Mouse (Mus musculus): ENCODE data around the gene Rims1.

The Rims1 gene

GRCm38 (mm10) chr1:22579470-22579869, 226.3 kb downstream of the Rims1 start:
- DNase-seq = no peak

DNA sequence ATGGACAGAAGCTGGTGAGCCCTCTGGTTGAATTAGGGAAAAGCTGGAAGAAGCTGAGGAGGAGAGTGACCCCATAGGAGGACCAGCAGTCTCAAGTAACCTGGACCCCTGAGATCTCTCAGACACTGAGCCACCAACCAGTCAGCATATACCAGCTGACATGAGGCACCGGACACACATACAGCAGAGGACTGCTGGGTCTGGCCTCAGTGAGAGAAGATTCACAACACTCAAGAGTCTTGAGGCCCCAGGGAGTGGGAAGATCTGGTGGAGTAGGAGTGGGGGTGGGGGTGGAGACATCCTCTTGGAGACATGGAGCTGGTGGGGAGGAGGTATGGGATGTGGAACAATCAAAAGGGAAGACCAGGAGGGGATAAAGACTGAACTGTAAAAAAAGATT, 233.1 kb downstream of the Rims1 start:
- DNase-seq = no peak

DNA sequence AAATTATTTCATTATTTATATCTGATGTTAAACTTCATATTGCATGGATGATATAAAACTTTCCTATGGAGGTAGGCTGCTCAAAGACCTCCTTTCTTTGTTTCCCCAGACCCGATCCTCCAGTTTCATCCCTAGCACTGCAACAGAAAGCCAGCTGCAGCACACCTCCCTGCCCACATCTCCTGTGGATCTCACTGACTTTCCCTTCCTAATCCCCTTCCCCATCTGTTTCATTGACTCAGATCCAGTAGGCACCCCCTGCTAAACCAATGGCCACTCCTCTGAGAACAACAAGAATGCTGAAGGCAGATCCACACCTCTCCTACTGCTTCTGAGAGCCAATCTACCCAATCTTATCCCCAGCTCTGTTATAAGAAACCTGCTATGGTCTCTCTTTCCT, 259.5 kb downstream of the Rims1 start:
- no peak for DNase-seq

DNA sequence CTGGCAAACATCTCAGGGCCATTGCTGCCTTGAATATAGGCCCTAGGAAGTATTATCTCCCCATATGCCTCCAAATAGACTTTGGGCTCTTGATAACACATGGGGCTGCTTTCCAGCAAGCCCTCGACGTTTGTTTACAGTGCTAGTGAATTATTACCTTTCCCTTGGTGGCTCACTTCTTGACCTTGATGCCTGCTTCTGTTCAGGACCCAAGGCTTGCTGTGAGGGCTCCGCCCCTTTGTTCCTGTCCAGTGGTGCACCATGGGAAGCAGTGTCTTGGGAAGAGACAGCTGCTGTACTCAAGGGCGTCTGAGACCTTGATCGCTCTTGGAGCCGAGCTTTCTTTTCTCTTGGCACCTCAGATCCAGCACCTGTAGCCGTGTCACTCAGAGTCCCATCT, 267.7 kb downstream of the Rims1 start:
- DNase-seq = no peak

DNA sequence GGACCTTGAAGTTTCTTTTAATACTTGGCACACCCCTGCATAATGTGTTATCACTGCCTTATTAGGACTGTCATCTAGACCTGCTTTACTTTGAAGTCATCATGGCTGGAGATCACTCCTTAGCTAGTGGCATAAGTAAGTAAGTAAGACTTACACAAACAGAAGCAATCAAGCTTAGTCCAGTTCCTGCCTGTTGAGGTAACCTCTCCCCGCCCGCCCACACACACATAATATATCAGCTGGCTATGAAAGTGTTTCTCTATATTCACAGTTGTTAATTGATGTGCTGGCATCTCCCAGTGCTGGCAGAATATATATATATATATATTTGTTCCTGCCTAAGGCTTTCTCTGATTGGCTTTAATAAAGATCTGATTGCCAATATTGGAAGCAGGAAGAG, 269.0 kb downstream of the Rims1 start:
- DNase-seq = no peak

DNA sequence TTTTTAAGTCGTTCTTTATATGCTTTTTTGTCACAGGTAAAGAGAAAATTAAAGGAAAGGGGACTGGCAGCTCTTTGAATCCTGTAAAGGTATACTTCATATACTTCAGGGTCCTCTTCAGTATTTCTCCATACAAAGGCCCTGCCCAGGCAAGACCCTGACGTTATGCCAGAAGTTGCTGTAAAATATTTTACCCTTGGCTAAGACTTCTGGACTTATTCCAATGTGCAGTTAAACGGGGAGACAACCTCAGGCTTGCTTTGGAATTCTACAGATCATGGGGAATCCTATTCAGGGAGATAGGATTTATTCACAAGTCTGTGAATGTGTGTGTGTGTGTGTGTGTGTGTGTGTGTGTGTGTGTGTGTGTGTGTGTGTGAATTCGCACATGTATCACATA, 270.7 kb downstream of the Rims1 start:
- DNase-seq = no peak

DNA sequence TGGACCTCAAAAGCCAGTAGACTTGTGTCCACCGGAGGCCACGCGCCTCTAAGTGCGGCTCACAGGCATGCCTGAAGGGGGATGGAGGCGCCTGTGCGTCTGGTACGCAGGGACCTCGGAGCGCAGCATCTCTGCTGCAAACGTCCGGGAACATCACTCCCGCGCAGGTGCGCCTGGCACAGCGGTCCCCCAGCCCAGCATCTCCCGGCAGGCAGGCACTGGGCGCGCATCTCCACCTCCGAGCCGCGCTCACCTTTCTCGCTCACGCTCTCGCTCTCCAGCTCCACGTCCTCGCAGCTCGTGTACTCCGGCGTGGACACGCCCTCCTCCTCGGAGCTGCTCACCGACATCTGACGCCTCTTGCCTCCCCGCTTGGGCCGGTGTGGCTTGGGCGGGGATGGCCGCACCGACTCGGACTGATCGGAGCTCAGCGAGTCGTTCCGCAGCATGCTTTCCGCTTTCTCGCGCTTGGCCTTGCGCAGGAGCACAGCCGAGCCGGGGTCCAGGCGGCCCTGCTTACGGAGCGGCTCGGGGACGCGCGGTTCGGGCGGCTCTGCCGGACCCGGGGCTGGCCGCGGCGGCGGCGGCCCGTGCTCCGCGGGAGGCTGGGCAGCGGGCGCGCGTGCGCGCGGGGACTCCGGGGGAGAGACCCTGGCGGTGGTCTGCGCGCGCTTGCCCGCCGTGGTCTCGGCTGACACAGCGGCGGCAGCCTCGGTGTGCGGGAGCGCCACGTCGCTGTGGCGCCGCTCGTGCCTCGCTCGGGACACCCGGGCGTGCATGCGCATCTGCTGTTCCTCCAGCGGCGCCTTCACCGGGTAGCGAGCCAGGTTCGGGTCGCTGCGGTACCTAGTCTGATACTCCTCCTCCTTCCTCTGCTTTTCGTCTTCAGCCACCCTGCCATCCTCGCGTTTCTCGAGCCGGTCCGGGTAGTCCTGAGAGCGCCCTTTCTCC, 272.4 kb downstream of the Rims1 start:
- DNase-seq = peak; percentile 2

GRCm38 (mm10) chr1:22515103-22515502, 290.7 kb downstream of the Rims1 start:
- no peak for DNase-seq

DNA sequence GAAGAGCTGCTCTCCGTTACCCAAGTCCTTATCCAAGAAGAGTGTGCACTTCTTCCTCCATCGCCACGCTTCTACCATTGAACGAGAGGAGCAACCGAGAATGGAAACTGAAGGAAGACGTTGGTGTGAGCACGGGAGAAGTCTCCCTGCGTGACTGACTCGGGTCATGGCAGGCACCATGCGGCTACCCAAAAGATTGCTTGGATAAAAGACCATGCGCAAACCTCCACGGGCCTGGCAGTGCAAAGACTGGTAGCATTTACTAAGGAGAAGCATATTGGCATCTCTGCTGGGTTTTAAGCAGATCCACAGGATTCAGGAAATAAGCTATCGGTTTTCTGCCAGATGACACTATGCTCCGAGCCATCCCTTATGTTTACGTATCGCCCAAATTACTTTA, 293.4 kb downstream of the Rims1 start:
- no peak for DNase-seq

GRCm38 (mm10) chr1:22511614-22512013, 294.2 kb downstream of the Rims1 start:
- DNase-seq = no peak

DNA sequence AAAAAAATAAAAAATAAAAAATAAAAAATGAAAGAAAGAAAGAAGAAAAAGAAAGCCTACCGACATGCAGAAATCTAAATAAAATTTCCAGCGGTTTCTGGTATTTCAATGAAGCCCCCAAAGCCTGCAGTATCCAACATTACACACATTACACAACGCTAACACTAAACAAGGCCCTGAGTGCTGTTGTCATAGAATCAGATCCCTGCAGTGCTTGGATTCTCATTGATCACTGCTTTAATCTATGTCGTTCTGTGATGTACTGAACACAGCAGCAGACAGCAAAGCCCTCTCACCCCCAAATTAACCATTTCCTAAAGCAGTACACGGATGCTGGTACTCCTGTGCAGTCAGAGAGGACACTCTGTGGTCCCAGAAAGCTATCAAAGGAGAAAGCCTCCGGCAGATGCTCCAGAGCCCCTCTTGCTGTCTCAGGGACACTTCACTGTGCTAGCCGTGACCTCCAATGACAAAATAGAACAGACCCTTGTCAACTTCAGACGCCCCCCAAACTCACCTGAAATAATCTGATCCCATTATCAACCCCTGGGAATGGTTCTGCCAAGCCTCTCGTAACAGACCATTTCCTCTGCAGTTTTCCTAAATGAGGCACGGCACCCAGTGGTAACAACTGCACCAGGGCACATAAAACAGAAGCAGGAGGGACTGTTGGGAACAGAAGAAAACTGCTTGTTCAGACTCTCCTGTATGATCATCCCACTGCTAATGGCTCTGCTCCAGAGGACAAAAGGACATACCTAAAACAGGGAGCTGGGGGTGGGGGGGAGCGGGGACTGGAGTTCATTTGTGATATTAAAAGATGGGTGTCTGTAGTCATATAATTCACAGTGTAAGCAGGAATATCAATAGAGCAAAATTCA, 296.8 kb downstream of the Rims1 start:
- no peak for DNase-seq

DNA sequence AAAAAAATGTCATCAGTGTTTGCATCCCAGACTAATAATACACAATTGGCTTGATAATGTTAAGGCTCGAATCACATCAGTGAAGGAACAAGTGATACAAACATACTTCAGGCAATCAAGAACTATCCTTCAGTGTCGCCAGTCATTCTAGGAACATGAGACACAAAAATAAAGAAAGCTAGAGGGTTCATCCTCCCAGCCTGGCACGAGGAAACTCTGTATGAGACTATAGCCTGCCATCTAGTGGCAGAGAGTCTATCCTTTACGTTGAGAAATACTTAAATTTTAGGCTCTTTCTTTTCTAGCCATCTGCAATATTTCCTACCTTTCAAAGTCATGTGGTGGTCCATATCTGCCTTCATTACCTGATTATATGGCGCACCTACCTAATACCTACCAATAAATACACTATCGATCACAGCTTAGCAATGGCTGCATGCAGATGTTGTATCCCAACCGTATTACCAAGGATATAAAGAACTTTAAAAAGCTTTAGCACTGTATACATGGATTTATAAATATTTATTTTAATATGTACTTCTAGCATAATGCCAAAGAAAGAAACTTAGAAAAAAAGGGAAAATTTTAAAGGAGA, 318.4 kb downstream of the Rims1 start:
- DNase-seq = no peak

- no peak for DNase-seq
Observed at GRCm38 (mm10) chr1:22476220-22476619, 329.6 kb downstream of the Rims1 start.

- no peak for DNase-seq
Observed at GRCm38 (mm10) chr1:22467033-22467432, 338.8 kb downstream of the Rims1 start.

- no peak for DNase-seq
Observed at GRCm38 (mm10) chr1:22466597-22466996, 339.2 kb downstream of the Rims1 start.

DNA sequence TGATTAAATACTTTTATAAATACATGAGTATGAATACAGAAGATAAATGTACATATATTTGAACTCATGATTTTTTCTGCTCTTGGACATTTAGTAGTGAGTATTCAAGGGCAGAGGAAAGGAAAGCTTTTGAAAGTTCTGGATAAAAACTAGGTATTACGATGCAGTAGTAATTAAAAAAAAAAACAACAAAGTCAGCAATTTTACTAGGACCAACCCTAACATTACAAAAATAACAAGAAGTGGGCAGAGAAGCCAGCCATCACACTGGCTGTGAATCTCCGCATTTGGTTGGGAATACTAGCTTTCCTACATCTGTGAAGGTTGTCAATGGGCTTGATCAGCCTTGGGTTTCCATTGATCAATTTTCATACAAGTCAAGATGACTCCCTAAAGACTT, 381.8 kb downstream of the Rims1 start:
- no peak for DNase-seq

- no peak for DNase-seq
Observed at GRCm38 (mm10) chr1:22422102-22422501, 383.7 kb downstream of the Rims1 start.

GRCm38 (mm10) chr1:22410173-22410572, 395.6 kb downstream of the Rims1 start:
- DNase-seq = no peak

DNA sequence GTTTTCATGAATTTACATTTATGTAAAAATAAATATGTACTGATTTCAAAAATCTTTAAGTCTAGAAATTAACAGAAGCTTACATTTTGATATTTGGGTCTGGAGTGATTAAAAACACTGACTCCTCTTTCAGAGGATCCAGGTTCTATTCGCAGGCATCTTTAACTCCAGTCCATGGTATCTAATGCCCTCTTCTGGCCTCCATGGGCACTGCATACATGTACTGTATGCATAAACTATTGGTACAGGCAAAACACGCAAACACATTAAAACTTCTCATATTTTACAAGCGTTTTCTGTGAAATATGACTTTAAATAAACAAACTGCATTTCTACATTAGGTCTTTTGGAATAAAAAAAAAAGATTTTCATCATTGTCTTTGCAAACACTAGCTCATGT, 419.4 kb downstream of the Rims1 start:
- no peak for DNase-seq

DNA sequence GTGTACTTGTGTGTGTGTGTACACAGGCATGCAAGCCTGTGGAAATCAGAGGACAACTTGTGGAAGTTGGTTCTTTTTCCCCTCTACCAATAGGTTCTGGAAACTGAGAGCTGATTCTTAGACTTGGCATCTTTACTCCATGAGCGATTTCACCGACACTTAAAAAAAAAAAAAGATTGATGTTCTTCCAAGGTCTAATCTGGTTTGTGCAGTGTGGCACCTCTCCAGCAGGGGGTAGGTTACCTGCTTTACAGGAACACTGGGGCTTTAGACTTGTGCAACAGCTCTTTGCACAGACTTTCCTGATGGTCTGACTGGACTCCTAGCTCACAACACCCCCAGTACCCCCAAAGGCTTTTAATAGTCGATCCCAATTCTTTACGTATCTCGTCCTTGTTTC, 428.1 kb downstream of the Rims1 start:
- DNase-seq = no peak

GRCm38 (mm10) chr1:22377062-22377461, 428.7 kb downstream of the Rims1 start:
- no peak for DNase-seq

DNA sequence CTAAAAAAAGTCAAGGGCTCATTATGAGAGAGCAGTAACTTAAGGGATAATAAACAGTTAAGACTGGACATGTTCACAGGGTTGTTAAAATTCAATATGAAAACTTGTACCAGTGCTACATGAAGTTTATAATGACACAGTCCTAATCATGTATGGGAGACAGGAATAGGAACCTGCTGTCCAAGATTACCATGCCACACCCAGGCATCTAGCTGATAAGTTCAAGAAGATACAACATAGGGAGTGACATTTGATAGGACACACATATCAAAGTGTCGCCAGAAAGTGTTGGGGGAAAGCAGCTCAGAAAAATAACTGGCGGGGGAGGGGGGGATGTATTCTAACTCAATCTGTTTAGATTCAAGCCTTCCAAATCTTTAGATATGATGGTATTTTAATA, 449.6 kb downstream of the Rims1 start:
- no peak for DNase-seq

DNA sequence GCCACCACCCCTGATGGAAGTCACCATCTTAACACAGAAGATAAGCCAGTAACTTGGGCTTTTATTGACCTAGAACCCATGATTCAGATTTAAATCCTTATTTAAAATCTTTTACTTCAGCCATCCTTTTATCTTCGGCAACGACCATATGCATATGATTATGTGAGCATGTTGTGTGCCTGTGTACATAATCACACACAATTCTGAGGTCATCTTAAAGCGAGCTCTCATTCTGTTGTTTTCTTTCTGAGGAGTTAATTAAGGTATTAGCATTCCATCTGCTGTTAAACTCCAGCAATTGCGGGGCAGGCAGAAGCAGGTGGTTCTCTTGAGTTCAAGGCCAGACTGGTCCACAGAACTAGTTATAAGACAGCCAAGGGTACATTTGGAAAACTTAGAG, 452.1 kb downstream of the Rims1 start:
- DNase-seq = no peak

- no peak for DNase-seq
Observed at GRCm38 (mm10) chr1:22338914-22339313, 466.9 kb downstream of the Rims1 start.

Data from thymus, postnatal 14 days (tissue).